Mouse (Mus musculus) left cerebral cortex, postnatal 4 days (tissue): Measurements from ENCODE around the gene Slc16a5. TPM values are rescaled to one million over a fixed set of nuclear protein-coding genes. Genes with fewer than 3 reads are reported as not detected.

Source experiments
- DNase-seq: peaks from one replicate; pipeline ENCODE4 v3.0.0-alpha.2; 2022
- intact Hi-C: fragments of 180-260 bp; cut with DNase I; formaldehyde crosslinking; loops from one replicate; pipeline ENCODE4 v1.15.1; 2025
- total RNA-seq, 2 experiments: library from RNA; stranded (reverse); gene quantifications; 2 replicates each; pipeline ENCODE4 v1.2.3; 2021

Gene Slc16a5
- not detected for total RNA-seq

GRCm38 (mm10) chr11:115462243-115462891, at the start of gene Slc16a5:
Gene Slc16a5 (plus strand): TSS chr11:115462474.
- DNase-seq = no peak
- intact Hi-C loops = no loop called here

- intact Hi-C loops = loop anchor here (5.0 kb wide), 1 partner anchor 57 kb away; no protein-coding TSS in a partner anchor
- peak; percentile 97 for DNase-seq
These were observed 42.6 kb upstream of the Slc16a5 start, which contains the start of the genes Atp5h and Kctd2 for GRCm38 (mm10) chr11:115419531-115420237. Gene Atp5h (minus strand): TSS chr11:115419962. Gene Kctd2 (plus strand): TSS chr11:115420128.

- intact Hi-C loops = no loop called here
- peak; percentile 74 for DNase-seq
These were observed 41.7 kb upstream of the Slc16a5 start for GRCm38 (mm10) chr11:115420336-115421190.

GRCm38 (mm10) chr11:115421328-115421727, 40.9 kb upstream of the Slc16a5 start:
- intact Hi-C loops = no loop called here
- peak; percentile 35 for DNase-seq

- no peak for DNase-seq
- intact Hi-C loops = no loop called here
These were observed 40.3 kb upstream of the Slc16a5 start for GRCm38 (mm10) chr11:115421972-115422371.

GRCm38 (mm10) chr11:115423091-115423490, 39.2 kb upstream of the Slc16a5 start:
- DNase-seq = no peak
- intact Hi-C loops = no loop called here

GRCm38 (mm10) chr11:115424666-115425065, 37.6 kb upstream of the Slc16a5 start:
- intact Hi-C loops = loop anchor here (5.0 kb wide), 1 partner anchor 48 kb away; no protein-coding TSS in a partner anchor
- no peak for DNase-seq

- no peak for DNase-seq
- intact Hi-C loops = loop anchor here (5.0 kb wide), 1 partner anchor 47 kb away; no protein-coding TSS in a partner anchor
These were observed 36.6 kb upstream of the Slc16a5 start for GRCm38 (mm10) chr11:115425671-115426070.

GRCm38 (mm10) chr11:115427482-115428331, 34.6 kb upstream of the Slc16a5 start:
- intact Hi-C loops = loop anchor here (5.0 kb wide), 1 partner anchor 45 kb away; no protein-coding TSS in a partner anchor
- DNase-seq = peak; percentile 75

- intact Hi-C loops = loop anchor here (5.0 kb wide), 1 partner anchor 43 kb away; no protein-coding TSS in a partner anchor
- no peak for DNase-seq
These were observed 33.0 kb upstream of the Slc16a5 start for GRCm38 (mm10) chr11:115429307-115429706.

GRCm38 (mm10) chr11:115430561-115430960, 31.7 kb upstream of the Slc16a5 start:
- no peak for DNase-seq
- intact Hi-C loops = no loop called here

- no peak for DNase-seq
- intact Hi-C loops = no loop called here
These were observed 29.5 kb upstream of the Slc16a5 start for GRCm38 (mm10) chr11:115432814-115433213.

- DNase-seq = no peak
- intact Hi-C loops = no loop called here
These were observed 28.9 kb upstream of the Slc16a5 start for GRCm38 (mm10) chr11:115433342-115433741.

- DNase-seq = peak; percentile 52
- intact Hi-C loops = no loop called here
These were observed 26.5 kb upstream of the Slc16a5 start for GRCm38 (mm10) chr11:115435596-115436337.

GRCm38 (mm10) chr11:115437571-115438122, 24.6 kb upstream of the Slc16a5 start:
- intact Hi-C loops = no loop called here
- no peak for DNase-seq

- intact Hi-C loops = no loop called here
- DNase-seq = no peak
These were observed 22.9 kb upstream of the Slc16a5 start for GRCm38 (mm10) chr11:115439326-115439725.

- intact Hi-C loops = no loop called here
- no peak for DNase-seq
These were observed 22.2 kb upstream of the Slc16a5 start, which contains the start of gene Trim80 for GRCm38 (mm10) chr11:115439906-115440595. Gene Trim80 (plus strand): TSS chr11:115440545.

GRCm38 (mm10) chr11:115441417-115441816, 20.9 kb upstream of the Slc16a5 start:
- intact Hi-C loops = no loop called here
- DNase-seq = no peak
